Mouse (Mus musculus) 416B (cell line): ENCODE measurements around the gene Hcfc1r1.

ENCODE experiments used
- DNase-seq: peaks from one replicate; pipeline ENCODE4 v3.0.0; 2011; ENCODE audit warnings: low read depth

The Hcfc1r1 gene

GRCm38 (mm10) chr17:23722376-23723125, 49.2 kb downstream of the Hcfc1r1 start, which contains the start of gene 1520401A03Rik:
1520401A03Rik (minus strand) TSS chr17:23722783.
- no peak for DNase-seq
